Mouse (Mus musculus): ENCODE results near the gene Ptprg.

- TF ChIP-seq CTCF (IDR thresholded peaks at IDR 0.05; ENCODE audit: borderline replicate concordance, insufficient read depth, low read depth, low read length) (no peak), POLR2A (IDR thresholded peaks at IDR 0.05; ENCODE audit: borderline replicate concordance, insufficient read depth, low read length) (no peak)
Observed at GRCm38 (mm10) chr14:11857928-11858481, 304.7 kb downstream of the Ptprg start.

All from cerebellum, adult 2 months (tissue).